Mouse (Mus musculus) midbrain, embryonic 15.5 days (tissue): ENCODE measurements around the gene Nipal4. TPM values are rescaled to one million over a fixed set of nuclear protein-coding genes. Genes with fewer than 3 reads are reported as not detected.

ENCODE experiments used
- ATAC-seq: fragments of 200-750 bp; cut with Nextera tagmentation; replicated peaks from 2 replicates; pipeline ENCODE4 v1.8.0; 2017; ENCODE audit warnings: moderate TSS enrichment
- H3K27ac ChIP-seq: fragments of 300-500 bp; sonication (generic); 2 replicates; pipeline ENCODE4 v1.5.1; 2015; ENCODE audit warnings: mild to moderate bottlenecking, inconsistent platforms
- H3K27me3 ChIP-seq: fragments of 300-500 bp; sonication (generic); replicated peaks from 2 replicates; pipeline ENCODE4 v1.6.1; 2015; ENCODE audit warnings: inconsistent platforms
- H3K36me3 ChIP-seq: fragments of 300-500 bp; sonication (generic); replicated peaks from 2 replicates; pipeline ENCODE4 v1.6.1; 2015; ENCODE audit warnings: inconsistent platforms
- H3K4me1 ChIP-seq: fragments of 300-500 bp; sonication (generic); 2 replicates; pipeline ENCODE4 v1.6.1; 2015; ENCODE audit warnings: inconsistent platforms
- H3K4me2 ChIP-seq: fragments of 300-500 bp; sonication (generic); 2 replicates; pipeline ENCODE4 v1.6.1; 2015; ENCODE audit warnings: inconsistent platforms, mild to moderate bottlenecking, moderate library complexity
- H3K4me3 ChIP-seq: fragments of 300-500 bp; sonication (generic); 2 replicates; pipeline ENCODE4 v1.5.1; 2015; ENCODE audit warnings: mild to moderate bottlenecking, inconsistent platforms
- H3K9ac ChIP-seq: fragments of 300-500 bp; sonication (generic); 2 replicates; pipeline ENCODE4 v1.6.1; 2015; ENCODE audit warnings: mild to moderate bottlenecking, inconsistent platforms
- H3K9me3 ChIP-seq: fragments of 300-500 bp; sonication (generic); 2 replicates; pipeline ENCODE4 v1.6.1; 2016; ENCODE audit warnings: inconsistent platforms
- WGBS: fragments of 180-500 bp; shearing (Covaris S2); methylation state at CpG from one replicate; pipeline ENCODE4 v1.1.7; 2015; ENCODE audit warnings: mixed read lengths; 5-methylcytosine and 5-hydroxymethylcytosine counted together
- polyA plus RNA-seq: library from polyadenylated mRNA; unstranded; fragments of >200 nt; fragmentation: Nextera tagmentation; extraction: Ambion mirVana; gene quantifications from 2 replicates; pipeline ENCODE4 v1.2.1, GENCODE M21; 2015

The Nipal4 gene
- 0.43 TPM in 2 replicates for polyA plus RNA-seq

DNA sequence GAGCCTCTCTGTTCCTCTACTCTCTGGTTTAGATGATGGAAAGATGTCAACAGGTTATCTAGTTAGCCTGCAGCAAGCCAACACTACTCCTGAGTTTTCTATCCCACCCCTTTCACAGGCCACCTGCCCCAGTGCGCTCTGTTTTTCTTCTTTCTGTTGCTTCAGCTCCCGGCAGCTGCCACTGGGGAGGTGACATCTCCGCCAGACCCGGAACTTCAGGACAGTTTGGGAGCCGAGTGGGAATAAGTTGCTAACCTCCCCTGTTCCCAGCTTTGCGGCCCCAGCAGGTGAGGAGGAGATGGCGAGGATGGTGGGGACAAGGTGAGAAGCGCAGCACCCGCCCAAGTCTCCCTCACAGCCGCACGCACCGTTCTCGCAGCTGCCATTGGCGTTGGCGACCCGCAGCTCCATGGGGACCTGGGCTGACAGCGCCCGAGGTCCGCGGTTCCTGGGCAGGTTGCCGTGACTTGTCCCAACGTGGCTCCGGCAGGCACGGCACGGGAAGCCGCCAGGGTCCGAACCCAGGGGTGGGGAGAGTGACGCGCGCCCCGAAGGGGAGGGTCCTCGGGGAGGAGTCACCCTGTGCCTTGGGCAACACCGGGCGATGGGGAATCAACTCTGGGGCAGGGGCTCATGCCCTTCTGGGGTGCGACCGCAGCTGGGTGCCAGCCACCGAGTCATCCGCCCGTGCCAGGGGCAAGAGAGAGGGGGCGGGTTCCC, at the start of gene Nipal4:
Gene Nipal4 (minus strand): TSS at position 643 of the 720 bp plus-strand sequence.
- no peak within 1 kb of the TSS for H3K27ac ChIP-seq
- peak within 1 kb of the TSS; percentile 92 for H3K4me2 ChIP-seq
- peak within 1 kb of the TSS; percentile 36 for H3K9ac ChIP-seq
- peaks cover 9% of the 10 kb centered on the region for H3K4me1 ChIP-seq
- peaks cover 9% of the 10 kb centered on the region; the same call in 1 of the 2 replicates for H3K27me3 ChIP-seq
- no peaks in the 10 kb centered on the region for H3K9me3 ChIP-seq
- WGBS = 3% methylated on average over 40 of the region's 40 CpGs
- no peaks in the 10 kb centered on the region for H3K36me3 ChIP-seq
- ATAC-seq = no peak; the same call in 1 of the 2 replicates
- peak within 1 kb of the TSS; percentile 50 for H3K4me3 ChIP-seq

DNA sequence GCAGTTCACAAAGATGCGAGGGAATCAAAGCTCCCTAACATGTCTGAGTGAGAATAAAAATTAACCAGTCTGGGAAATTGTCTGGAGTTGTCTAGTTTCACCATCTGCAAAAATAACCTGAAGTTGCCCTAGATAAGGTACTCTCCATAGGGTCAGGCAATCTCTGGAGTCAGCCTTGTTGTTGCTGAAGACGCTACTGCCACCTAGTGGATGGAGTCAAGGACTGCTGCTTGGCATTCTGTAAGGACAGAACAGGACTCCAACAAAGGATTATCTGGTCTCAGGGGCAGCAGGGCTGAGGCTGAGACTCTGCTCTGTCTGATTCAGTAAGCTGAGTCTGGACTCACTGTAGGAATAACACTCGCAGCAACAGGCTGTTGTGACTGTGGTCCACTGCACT, 49.0 kb upstream of the Nipal4 start:
- H3K4me2 ChIP-seq = no peak overlapping the region
- WGBS = 23% methylated on average over 3 of the region's 3 CpGs
- peaks cover 44% of the 10 kb centered on the region for H3K4me1 ChIP-seq
- no peaks in the 10 kb centered on the region for H3K9me3 ChIP-seq
- H3K27ac ChIP-seq = peak overlapping the region; percentile 74
- no peaks in the 10 kb centered on the region for H3K36me3 ChIP-seq
- ATAC-seq = peak; percentile 46
- no peak overlapping the region for H3K4me3 ChIP-seq
- no peak overlapping the region for H3K9ac ChIP-seq
- no peaks in the 10 kb centered on the region for H3K27me3 ChIP-seq

DNA sequence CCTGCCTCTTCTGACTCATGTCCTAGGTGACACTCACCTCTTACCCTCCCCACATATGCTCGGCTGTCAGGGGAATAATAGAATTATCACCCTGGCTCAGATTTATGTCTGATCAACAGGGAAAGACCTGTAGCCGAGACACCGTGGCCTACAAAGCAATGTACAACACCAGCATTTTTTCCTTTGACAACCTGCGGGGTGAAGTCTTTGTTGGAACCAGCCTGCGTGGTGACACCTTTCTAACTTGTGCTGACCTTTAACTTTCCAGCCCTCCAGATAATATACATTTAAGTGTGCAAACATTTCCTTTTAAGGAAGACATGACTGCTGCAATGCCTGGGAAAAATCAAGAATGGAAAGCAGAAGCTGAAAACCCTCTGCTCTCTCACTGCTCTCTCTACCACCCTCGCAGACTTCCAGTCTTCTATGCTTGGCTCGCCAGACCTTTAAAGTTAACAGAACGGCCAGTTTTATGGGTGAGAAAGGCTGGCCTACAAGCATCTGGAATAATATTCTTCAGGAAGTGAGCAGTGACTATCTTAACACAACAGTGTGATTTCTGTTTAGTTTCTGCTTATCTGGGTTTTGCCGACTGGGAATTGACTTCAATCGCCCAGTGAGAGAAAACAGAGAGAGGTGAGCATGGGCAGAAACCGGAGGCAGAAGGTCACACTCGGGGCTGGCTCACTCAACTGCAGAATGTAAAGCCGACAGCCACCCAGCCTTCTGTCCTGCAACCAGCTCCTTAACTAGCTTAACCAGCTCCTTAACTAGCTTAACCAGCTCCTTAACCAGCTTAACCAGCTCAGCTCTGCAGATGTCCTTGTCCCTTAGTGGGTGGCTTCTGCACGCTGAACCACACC, 48.3 kb upstream of the Nipal4 start:
- Histone ChIP-seq H3K27me3 (no peaks in the 10 kb centered on the region), H3K4me2 (no peak overlapping the region), H3K9ac (no peak overlapping the region), H3K9me3 (no peaks in the 10 kb centered on the region), H3K36me3 (no peaks in the 10 kb centered on the region), H3K4me1 (peaks cover 36% of the 10 kb centered on the region), H3K4me3 (no peak overlapping the region), H3K27ac (peak overlapping the region; percentile 74)
- 77% methylated on average over 14 of the region's 14 CpGs for WGBS
- ATAC-seq = no peak

DNA sequence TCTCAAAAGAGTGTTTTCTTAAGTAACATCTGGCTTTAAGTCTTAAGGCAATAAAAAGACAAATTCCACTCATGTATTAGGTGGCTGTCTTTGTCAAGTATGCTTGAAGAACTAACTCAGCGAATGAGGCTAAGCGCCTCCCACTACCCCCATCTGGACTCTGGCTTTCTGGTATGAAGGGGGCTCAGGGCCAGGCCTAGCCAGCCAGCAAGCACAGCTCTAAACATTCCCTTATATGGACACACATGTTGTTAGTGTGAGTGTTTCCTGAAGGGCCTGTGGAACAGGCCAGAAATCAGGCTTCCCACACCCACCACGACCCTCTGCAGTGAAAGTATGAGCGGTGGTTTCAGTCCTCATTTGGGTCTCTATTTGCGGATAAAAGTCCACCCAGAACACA, 47.5 kb upstream of the Nipal4 start:
- no peak overlapping the region for H3K4me2 ChIP-seq
- no peak for ATAC-seq
- no peak overlapping the region for H3K4me3 ChIP-seq
- H3K36me3 ChIP-seq = no peaks in the 10 kb centered on the region
- H3K27me3 ChIP-seq = no peaks in the 10 kb centered on the region
- no peaks in the 10 kb centered on the region for H3K9me3 ChIP-seq
- peaks cover 29% of the 10 kb centered on the region for H3K4me1 ChIP-seq
- WGBS = 88% methylated on average over 5 of the region's 5 CpGs
- H3K9ac ChIP-seq = no peak overlapping the region
- H3K27ac ChIP-seq = peak overlapping the region; percentile 6; the same call in 1 of the 2 replicates

DNA sequence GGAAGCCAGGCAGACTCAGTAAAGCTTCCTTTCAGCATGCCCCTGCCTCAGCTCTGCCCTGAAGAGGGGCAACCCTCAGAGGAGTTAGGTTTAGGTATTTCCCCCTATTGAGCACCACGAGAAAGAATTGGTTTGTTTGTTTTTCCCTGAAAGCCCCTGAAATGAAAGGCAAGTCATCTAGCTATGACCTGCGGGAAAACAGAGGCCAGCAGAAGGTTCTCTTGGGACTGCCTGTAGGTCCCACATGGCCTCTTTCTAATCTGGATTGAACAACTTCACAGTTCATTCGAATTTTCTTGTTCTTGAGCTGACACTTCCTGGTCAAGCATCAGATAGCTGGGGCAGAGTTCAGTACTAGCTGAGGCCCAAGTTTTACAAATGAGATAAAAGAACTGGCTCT, 45.5 kb upstream of the Nipal4 start:
- H3K36me3 ChIP-seq = peaks cover under 1% of the 10 kb centered on the region; the same call in 1 of the 2 replicates
- H3K9me3 ChIP-seq = no peaks in the 10 kb centered on the region
- H3K4me1 ChIP-seq = peaks cover 12% of the 10 kb centered on the region
- no peak overlapping the region for H3K27ac ChIP-seq
- ATAC-seq = no peak
- no peak overlapping the region for H3K9ac ChIP-seq
- no peak overlapping the region for H3K4me3 ChIP-seq
- 20% methylated on average over 3 of the region's 3 CpGs for WGBS
- H3K4me2 ChIP-seq = no peak overlapping the region
- no peaks in the 10 kb centered on the region for H3K27me3 ChIP-seq

DNA sequence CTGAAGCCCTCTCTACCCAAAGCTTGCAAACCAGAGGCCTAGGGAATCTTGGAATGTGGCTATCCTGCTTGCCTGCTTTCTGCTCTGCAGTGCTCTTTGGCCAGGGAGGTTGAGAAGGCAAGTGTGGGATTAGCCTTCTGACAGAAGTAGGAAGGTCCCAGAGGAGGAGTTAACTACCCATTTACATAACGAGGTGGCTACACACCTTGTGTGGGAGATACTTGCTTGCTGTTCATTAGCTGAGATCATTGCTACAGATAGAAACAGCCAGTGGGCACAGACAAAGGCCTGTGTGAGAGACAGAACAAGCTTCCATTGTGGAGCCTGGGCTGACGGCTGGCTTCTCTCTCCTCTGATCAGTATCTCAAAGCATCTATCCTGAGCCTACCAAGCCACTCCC, 43.6 kb upstream of the Nipal4 start:
- no peak overlapping the region for H3K4me3 ChIP-seq
- no peak overlapping the region for H3K4me2 ChIP-seq
- H3K4me1 ChIP-seq = peaks cover 4% of the 10 kb centered on the region
- H3K9ac ChIP-seq = no peak overlapping the region
- H3K27ac ChIP-seq = no peak overlapping the region
- WGBS = 38% methylated on average over 2 of the region's 2 CpGs
- ATAC-seq = no peak
- H3K36me3 ChIP-seq = peaks cover 19% of the 10 kb centered on the region; the same call in 1 of the 2 replicates
- no peaks in the 10 kb centered on the region for H3K9me3 ChIP-seq
- no peaks in the 10 kb centered on the region for H3K27me3 ChIP-seq

DNA sequence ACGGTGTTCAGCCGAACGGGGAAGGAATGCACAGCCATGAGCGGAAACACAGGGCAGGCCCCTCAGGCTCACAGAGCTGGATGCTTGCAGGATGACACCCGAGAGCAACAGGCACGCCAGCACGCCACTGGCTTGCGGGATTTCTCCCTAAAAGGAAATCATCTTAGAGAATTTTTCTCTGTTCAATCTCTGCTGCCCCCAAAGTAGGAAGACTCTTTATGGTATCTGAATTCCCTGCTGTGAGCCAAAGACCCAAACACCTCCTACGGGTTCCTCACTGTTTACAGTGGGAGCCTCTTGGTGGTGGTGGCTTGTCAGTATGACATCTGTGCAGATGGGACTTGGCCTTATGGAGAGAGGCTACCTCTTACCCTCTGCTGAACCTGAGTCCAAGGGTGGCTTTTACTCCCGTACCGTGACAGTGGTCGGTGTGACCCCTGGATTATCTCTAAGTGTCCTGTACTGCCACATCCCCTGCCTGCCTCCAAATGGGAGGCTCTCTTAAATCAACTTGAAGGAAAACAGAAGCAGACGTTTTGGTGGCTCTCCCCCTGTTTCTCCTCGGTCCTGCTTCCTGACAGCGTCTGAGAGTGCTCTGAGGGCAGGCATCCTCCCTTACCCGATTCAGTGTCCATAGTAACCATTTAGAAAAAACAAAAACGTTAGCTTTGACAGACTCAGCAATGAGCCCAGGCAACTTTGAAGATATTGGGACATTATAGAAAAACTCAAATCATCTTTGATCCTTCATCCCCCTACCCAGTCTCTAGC, 39.5 kb upstream of the Nipal4 start:
- no peak overlapping the region for H3K9ac ChIP-seq
- no peak overlapping the region for H3K4me3 ChIP-seq
- ATAC-seq = no peak
- peaks cover 29% of the 10 kb centered on the region for H3K36me3 ChIP-seq
- WGBS = 76% methylated on average over 17 of the region's 17 CpGs
- H3K27ac ChIP-seq = no peak overlapping the region
- H3K9me3 ChIP-seq = no peaks in the 10 kb centered on the region
- H3K27me3 ChIP-seq = no peaks in the 10 kb centered on the region
- H3K4me2 ChIP-seq = no peak overlapping the region
- H3K4me1 ChIP-seq = no peaks in the 10 kb centered on the region

DNA sequence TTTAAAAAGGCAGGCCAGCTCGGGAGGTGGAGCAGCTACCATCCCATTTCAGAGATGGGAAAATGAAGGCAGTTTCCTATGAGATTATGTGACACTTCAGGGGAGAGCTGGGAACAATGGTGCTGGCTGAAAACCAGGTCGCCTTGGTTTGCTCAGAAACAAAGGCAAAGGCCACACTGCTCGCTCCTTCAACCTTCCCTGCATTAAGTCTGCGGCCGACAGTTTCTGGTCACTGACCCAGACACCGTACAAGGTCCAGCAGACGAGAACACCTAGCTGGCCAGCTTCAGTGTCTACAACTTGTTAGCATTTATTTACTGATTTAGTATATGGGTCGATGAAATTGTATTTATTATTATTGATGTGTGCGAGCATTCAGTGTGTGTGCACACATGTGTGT, 38.5 kb upstream of the Nipal4 start:
- WGBS = 88% methylated on average over 9 of the region's 9 CpGs
- Histone ChIP-seq H3K4me3 (no peak overlapping the region), H3K9me3 (no peaks in the 10 kb centered on the region), H3K9ac (no peak overlapping the region), H3K36me3 (peaks cover 38% of the 10 kb centered on the region), H3K27ac (no peak overlapping the region), H3K4me2 (no peak overlapping the region), H3K27me3 (no peaks in the 10 kb centered on the region), H3K4me1 (no peaks in the 10 kb centered on the region)
- ATAC-seq = no peak

DNA sequence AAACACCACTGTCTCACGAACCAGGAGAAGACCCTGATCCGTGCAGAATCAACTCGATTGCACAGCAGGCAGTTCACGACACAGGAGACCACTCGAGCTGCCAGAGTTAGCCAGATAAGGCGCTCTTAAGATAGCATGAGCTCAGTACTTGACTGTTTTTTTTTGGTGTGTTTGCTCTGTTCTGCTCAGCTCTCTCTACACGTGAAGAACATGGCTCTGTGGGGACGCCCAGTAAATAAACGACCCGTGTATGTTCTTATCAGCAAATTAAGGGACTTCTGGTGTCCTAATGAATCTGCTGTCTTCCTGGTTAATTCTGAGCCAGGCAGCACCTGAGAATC, 36.2 kb upstream of the Nipal4 start:
- ATAC-seq = peak; percentile 38; the same call in 1 of the 2 replicates
- no peaks in the 10 kb centered on the region for H3K27me3 ChIP-seq
- H3K4me2 ChIP-seq = no peak overlapping the region
- no peaks in the 10 kb centered on the region for H3K9me3 ChIP-seq
- H3K9ac ChIP-seq = no peak overlapping the region
- peak overlapping the region; percentile 40; the same call in 1 of the 2 replicates for H3K27ac ChIP-seq
- no peaks in the 10 kb centered on the region for H3K4me1 ChIP-seq
- peaks cover 56% of the 10 kb centered on the region for H3K36me3 ChIP-seq
- 67% methylated on average over 10 of the region's 10 CpGs for WGBS
- H3K4me3 ChIP-seq = no peak overlapping the region

DNA sequence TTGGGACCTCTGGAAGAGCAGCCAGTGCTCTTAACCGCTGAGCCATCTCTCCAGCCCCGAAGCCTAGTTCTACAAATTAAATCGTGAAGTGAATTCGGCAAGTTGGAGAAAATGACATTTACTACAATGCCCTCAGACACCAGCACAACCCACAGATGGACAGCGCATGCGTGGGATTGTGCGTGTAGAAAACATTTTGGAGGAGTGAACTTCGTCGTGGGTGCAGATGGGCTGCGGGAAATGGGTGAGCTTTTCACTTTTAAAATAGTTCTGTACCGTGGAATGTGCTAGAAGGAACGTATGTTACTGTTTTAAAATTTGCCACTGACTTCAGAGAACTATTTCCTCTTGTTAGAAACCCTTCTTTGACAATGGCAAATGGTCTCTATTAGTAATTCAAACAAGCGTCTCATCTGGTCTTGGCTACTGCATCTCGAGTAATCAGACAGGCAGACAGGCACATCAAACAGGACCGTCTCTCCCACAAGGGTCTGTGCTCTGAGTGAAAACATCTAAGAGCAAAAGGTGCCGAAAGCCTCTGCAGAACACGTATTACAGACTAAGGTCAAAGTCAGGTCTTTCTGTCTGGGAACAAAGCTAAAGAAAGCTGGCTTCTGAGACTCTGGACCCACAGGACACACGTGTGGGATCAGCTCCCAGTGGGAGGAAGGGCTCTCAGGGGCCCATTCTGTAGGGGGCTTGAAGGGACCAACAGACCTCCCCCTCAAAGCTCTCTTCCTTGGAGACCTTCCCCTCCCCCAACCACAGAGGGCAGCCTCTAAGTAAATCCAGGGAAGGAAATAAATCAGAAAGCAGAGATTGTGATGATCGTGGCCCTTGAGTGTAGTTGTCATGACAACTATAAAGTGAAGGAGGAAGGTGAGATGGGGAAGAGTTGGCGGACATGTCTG, 35.6 kb upstream of the Nipal4 start:
- ATAC-seq = peak; percentile 59; the same call in 1 of the 2 replicates
- Histone ChIP-seq H3K27ac (peak overlapping the region; percentile 40; the same call in 1 of the 2 replicates), H3K9me3 (no peaks in the 10 kb centered on the region), H3K36me3 (peaks cover 59% of the 10 kb centered on the region), H3K4me2 (no peak overlapping the region), H3K27me3 (no peaks in the 10 kb centered on the region), H3K4me1 (no peaks in the 10 kb centered on the region), H3K4me3 (no peak overlapping the region), H3K9ac (no peak overlapping the region)
- 72% methylated on average over 20 of the region's 20 CpGs for WGBS

DNA sequence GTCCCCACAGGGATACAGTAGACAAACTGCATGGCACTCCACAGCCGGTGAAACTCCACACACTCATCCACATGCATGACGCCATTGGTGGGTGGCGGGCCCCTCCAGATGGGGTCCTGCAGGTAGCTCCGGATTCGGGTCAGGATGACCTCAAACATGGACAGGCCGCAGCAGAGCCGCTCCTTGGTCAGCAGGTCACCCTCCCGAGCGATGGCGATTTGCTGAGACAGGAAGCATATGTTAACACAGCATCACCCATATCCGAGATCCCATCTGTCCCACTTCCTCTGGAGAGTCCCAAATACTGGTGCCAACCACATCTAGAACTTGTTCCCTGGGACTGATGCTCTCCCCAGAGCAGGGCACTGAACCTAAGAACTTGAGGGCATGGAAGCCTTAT, 34.4 kb upstream of the Nipal4 start:
- H3K9ac ChIP-seq = no peak overlapping the region
- 94% methylated on average over 11 of the region's 11 CpGs for WGBS
- H3K9me3 ChIP-seq = no peaks in the 10 kb centered on the region
- H3K27ac ChIP-seq = no peak overlapping the region
- H3K27me3 ChIP-seq = no peaks in the 10 kb centered on the region
- no peak for ATAC-seq
- no peak overlapping the region for H3K4me2 ChIP-seq
- no peak overlapping the region for H3K4me3 ChIP-seq
- peaks cover 60% of the 10 kb centered on the region for H3K36me3 ChIP-seq
- no peaks in the 10 kb centered on the region for H3K4me1 ChIP-seq
